In genomic region chr8:85780091-85780490, GRCm38 (mm10) we compare ENCODE assay signal across 19 mouse cellular contexts.
A peak's percentile ranks its signal among the peaks of the same experiment; 100 is the strongest.
DNase-seq lines count a peak whose midpoint lies in the region; ATAC-seq lines count a peak whose summit lies in the region.
"Had no signal": no experiment of that assay in that cellular context is flagged by ENCODE, and none has a peak within 500 bp of the region (broad histone marks: within the 10 kb centered on the region; RNA-seq: fewer than 3 reads in every experiment).

No protein-coding gene starts in this region.

- H3K27me3 ChIP-seq in forebrain, embryonic 10.5 days (ENCODE audit: poor library complexity, severe bottlenecking), result no peaks in the 10 kb centered on the region
- no peaks in the 10 kb centered on the region for H3K27me3 ChIP-seq in forebrain, embryonic 16.5 days (replicated peaks; ENCODE audit: control insufficient read depth, insufficient read depth, low read length)
- H3K27me3 ChIP-seq: heart, embryonic 12.5 days; limb, embryonic 12.5 days; liver, embryonic 13.5 days; lung, embryonic 15.5 days; midbrain, embryonic 15.5 days had no signal

- peaks cover 18% of the 10 kb centered on the region for H3K4me1 ChIP-seq in forebrain, embryonic 10.5 days
- H3K4me1 ChIP-seq in forebrain, embryonic 16.5 days (replicated peaks; ENCODE audit: control insufficient read depth, insufficient read depth, low read length), result no peaks in the 10 kb centered on the region
- H3K4me1 ChIP-seq: heart, embryonic 12.5 days; limb, embryonic 12.5 days; liver, embryonic 13.5 days; lung, embryonic 15.5 days; midbrain, embryonic 15.5 days had no signal

- no peak overlapping the region for H3K4me3 ChIP-seq in forebrain, embryonic 10.5 days
- no peak overlapping the region for H3K4me3 ChIP-seq in forebrain, embryonic 16.5 days (replicated peaks; ENCODE audit: low read length)
- H3K4me3 ChIP-seq: heart, embryonic 12.5 days; left cerebral cortex, adult 2 months; limb, embryonic 12.5 days; liver, embryonic 13.5 days; lung, embryonic 15.5 days; midbrain, embryonic 15.5 days had no signal

- peaks cover 5% of the 10 kb centered on the region; the same call in 1 of the 2 replicates for H3K36me3 ChIP-seq in forebrain, embryonic 10.5 days (replicated peaks)
- H3K36me3 ChIP-seq in forebrain, embryonic 16.5 days (ENCODE audit: control insufficient read depth, insufficient read depth), result no peaks in the 10 kb centered on the region
- H3K36me3 ChIP-seq: lung, embryonic 15.5 days; midbrain, embryonic 15.5 days had no signal

- no peak for ATAC-seq in forebrain, embryonic 16.5 days
- ATAC-seq: midbrain, embryonic 15.5 days had no signal

- peak; percentile 53 for DNase-seq in forebrain, embryonic 10.5 days (ENCODE audit: extremely low spot score, low spot score)
- DNase-seq in Muller cell, postnatal 12 days (ENCODE audit: inconsistent ontology term), result peak; percentile 80
- peak; percentile 30 for DNase-seq in cerebellum, adult 9-11 months
- peak; percentile 2 for DNase-seq in embryo, embryonic 9.5 days (ENCODE audit: extremely low spot score)
- DNase-seq in natural killer cell, adult 2 months (ENCODE audit: low spot score in 2 of 2), result no peak
- DNase-seq in ovary, postnatal 10 days (ENCODE audit: low spot score), result no peak
- DNase-seq: adrenal gland, postnatal 14 days; gastrocnemius, postnatal 36 days; kidney, adult 18-20 months; kidney, postnatal 14 days; liver, embryonic 13.5 days; right cerebral cortex, postnatal 14 days had no signal

- no peaks in the 10 kb centered on the region for H3K9me3 ChIP-seq in forebrain, embryonic 10.5 days
- H3K9me3 ChIP-seq in forebrain, embryonic 16.5 days (ENCODE audit: control insufficient read depth, low read length), result no peaks in the 10 kb centered on the region
- H3K9me3 ChIP-seq: heart, embryonic 12.5 days; limb, embryonic 12.5 days; liver, embryonic 13.5 days; lung, embryonic 15.5 days; midbrain, embryonic 15.5 days had no signal

- no peak overlapping the region for H3K27ac ChIP-seq in forebrain, embryonic 10.5 days
- H3K27ac ChIP-seq in forebrain, embryonic 16.5 days (ENCODE audit: low read length), result no peak overlapping the region
- H3K27ac ChIP-seq: left cerebral cortex, adult 2 months; limb, embryonic 12.5 days; liver, embryonic 13.5 days; lung, embryonic 15.5 days; macrophage; midbrain, embryonic 15.5 days had no signal

- H3K4me2 ChIP-seq in forebrain, embryonic 16.5 days (ENCODE audit: low read length), result no peak overlapping the region
- H3K4me2 ChIP-seq: heart, embryonic 12.5 days; limb, embryonic 12.5 days; liver, embryonic 13.5 days; lung, embryonic 15.5 days; midbrain, embryonic 15.5 days had no signal

- 40% methylated on average over 3 of the region's 3 CpGs for WGBS in forebrain, embryonic 10.5 days
- WGBS in forebrain, embryonic 16.5 days, result 13% methylated on average over 3 of the region's 3 CpGs

- no peak overlapping the region for H3K9ac ChIP-seq in forebrain, embryonic 16.5 days (replicated peaks; ENCODE audit: low read depth, low read length)
- H3K9ac ChIP-seq: heart, embryonic 12.5 days; limb, embryonic 12.5 days; liver, embryonic 13.5 days; lung, embryonic 15.5 days; midbrain, embryonic 15.5 days had no signal

Comparison
In these comparisons a context has a peak if more than half of its experiments do, and no peak if none do; other contexts are left out.
1. DNase-seq: peak in forebrain, embryonic 10.5 days (single experiment), Muller cell, postnatal 12 days (single experiment), cerebellum, adult 9-11 months (single experiment) and embryo, embryonic 9.5 days (single experiment); none in natural killer cell, adult 2 months (0 of 2) and ovary, postnatal 10 days (single experiment).